Mouse (Mus musculus) ES-E14 (cell line): ENCODE data around the gene Nrd1. TPM values are rescaled to one million over a fixed set of nuclear protein-coding genes. Genes with fewer than 3 reads are reported as not detected.

Experiments used
- DNase-seq: peaks from one replicate; pipeline ENCODE4 v3.0.0-alpha.2; 2013; ENCODE audit warnings: low read depth, low spot score
- H3K27ac ChIP-seq: 2 replicates; pipeline ENCODE4 v1.5.1; 2012; ENCODE audit warnings: low read depth, mild to moderate bottlenecking, low read length, moderate library complexity, mixed read lengths; ENCODE audit not compliant: poor library complexity, insufficient read depth, severe bottlenecking
- H3K36me3 ChIP-seq: 2 replicates; pipeline ENCODE4 v1.6.1; 2012; ENCODE audit warnings: mild to moderate bottlenecking, low read length, moderate library complexity, mixed read lengths; ENCODE audit not compliant: control insufficient read depth, poor library complexity, insufficient read depth, severe bottlenecking
- H3K4me1 ChIP-seq, 2 experiments: fragments of 150-350 bp in 1 of 2; sonication (generic) in 1 of 2; 2 replicates each; pipeline ENCODE4 v1.6.1; 2012; ENCODE audit warnings: low read length in 2 of 2, mild to moderate bottlenecking in 1 of 2, mixed read lengths in 1 of 2; ENCODE audit not compliant: control insufficient read depth in 2 of 2, insufficient read depth in 2 of 2, poor library complexity in 1 of 2
- H3K4me3 ChIP-seq, 2 experiments: fragments of 150-350 bp in 1 of 2; sonication (generic) in 1 of 2; 2 replicates each; pipeline ENCODE4 v1.5.1; 2012; ENCODE audit warnings: low read length in 2 of 2, low read depth in 1 of 2, mild to moderate bottlenecking in 1 of 2, mixed read lengths in 1 of 2; ENCODE audit not compliant: insufficient read depth in 1 of 2, poor library complexity in 1 of 2, severe bottlenecking in 1 of 2
- H3K9ac ChIP-seq: 2 replicates; pipeline ENCODE4 v1.6.1; 2012; ENCODE audit warnings: low read depth, mild to moderate bottlenecking, low read length, mixed read lengths; ENCODE audit not compliant: poor library complexity, insufficient read depth, severe bottlenecking
- H3K9me3 ChIP-seq: fragments of 150-350 bp; sonication (generic); 2 replicates; pipeline ENCODE4 v1.6.1; 2012; ENCODE audit warnings: low read depth, mild to moderate bottlenecking, low read length; ENCODE audit not compliant: control insufficient read depth, insufficient read depth
- CHD2 ChIP-seq: IDR thresholded peaks from 2 replicates; pipeline ENCODE4 v1.6.1; 2014; ENCODE audit warnings: mild to moderate bottlenecking, low read depth, low read length, inconsistent platforms
- HCFC1 ChIP-seq: IDR thresholded peaks from 2 replicates; pipeline ENCODE4 v1.6.1; 2012; ENCODE audit warnings: low read length, inconsistent platforms, borderline replicate concordance; ENCODE audit not compliant: insufficient read depth
- MAFK ChIP-seq: IDR thresholded peaks from 2 replicates; pipeline ENCODE4 v1.6.1; 2014; ENCODE audit warnings: mild to moderate bottlenecking, low read depth, low read length, inconsistent platforms; ENCODE audit not compliant: insufficient read depth
- ZC3H11A ChIP-seq: IDR thresholded peaks from 2 replicates; pipeline ENCODE4 v1.6.1; 2012; ENCODE audit warnings: low read depth, mild to moderate bottlenecking, inconsistent platforms, low read length, borderline replicate concordance
- ZNF384 ChIP-seq: IDR thresholded peaks from 2 replicates; pipeline ENCODE4 v1.6.1; 2012; ENCODE audit warnings: low read depth, low read length, inconsistent platforms
- in situ Hi-C, 2 experiments: fragments of 600-800 bp; cut with MboI; formaldehyde crosslinking; loops; one replicate each; pipeline ENCODE4 v1.15.1; 2025; ENCODE audit warnings: low sequenced_read_pairs in 2 of 2, inconsistent platforms in 1 of 2; ENCODE audit not compliant: unreplicated experiment in 2 of 2
- total RNA-seq: library from RNA; depleted of rRNA; stranded (reverse); fragments of 300-350 nt; gene quantifications from 2 replicates; pipeline ENCODE4 v1.2.3, GENCODE M21; 2012

Gene Nrd1
- total RNA-seq, 1 experiment: 53.9 TPM

GRCm38 (mm10) chr4:109073296-109073695 is 72.8 kb downstream of the Nrd1 start:
- Histone ChIP-seq H3K36me3 (peaks cover 4% of the 10 kb centered on the region; the same call in 1 of the 2 replicates), H3K9ac (no peak overlapping the region)

GRCm38 (mm10) chr4:109078941-109079340 is 78.5 kb downstream of the Nrd1 start:
- peaks cover 3% of the 10 kb centered on the region; the same call in 1 of the 2 replicates for H3K36me3 ChIP-seq
- DNase-seq: no peak
- in situ Hi-C loops: no loop called here
- TF ChIP-seq MAFK: no peak
- no peak for TF ChIP-seq CHD2
- no peak for TF ChIP-seq ZNF384
- TF ChIP-seq ZC3H11A: no peak
- TF ChIP-seq HCFC1: no peak
- H3K27ac ChIP-seq: no peak overlapping the region
- H3K9ac ChIP-seq: no peak overlapping the region
- no peak overlapping the region for H3K4me3 ChIP-seq
- no peaks in the 10 kb centered on the region for H3K9me3 ChIP-seq
- peaks cover 0 to 2% of the 10 kb centered on the region in 2 experiments; a peak in 1 of 4 replicates for H3K4me1 ChIP-seq

More at GRCm38 (mm10) chr4:109073296-109073695, 72.8 kb downstream of the Nrd1 start:
- Histone ChIP-seq H3K4me3 (no peak overlapping the region), H3K9me3 (no peaks in the 10 kb centered on the region), H3K27ac (peak overlapping the region; percentile 54), H3K4me1 (peaks cover 4 to 13% of the 10 kb centered on the region in 2 experiments)
- peak; percentile 27 for DNase-seq
- peak; percentile 88 for TF ChIP-seq MAFK
- TF ChIP-seq HCFC1: no peak
- no peak for TF ChIP-seq CHD2
- in situ Hi-C loops: no loop called here

GRCm38 (mm10) chr4:109079676-109080075 is 79.2 kb downstream of the Nrd1 start:
- H3K9me3 ChIP-seq: no peaks in the 10 kb centered on the region
- DNase-seq: no peak
- peaks cover 3% of the 10 kb centered on the region; the same call in 1 of the 2 replicates for H3K36me3 ChIP-seq
- no peak overlapping the region for H3K27ac ChIP-seq
- H3K9ac ChIP-seq: no peak overlapping the region
- no peak overlapping the region for H3K4me3 ChIP-seq
- H3K4me1 ChIP-seq: no peaks in the 10 kb centered on the region
- in situ Hi-C loops: no loop called here
- no peak for TF ChIP-seq ZNF384

GRCm38 (mm10) chr4:109080118-109080517 is 79.7 kb downstream of the Nrd1 start:
- Histone ChIP-seq H3K9me3 (no peaks in the 10 kb centered on the region), H3K4me1 (no peaks in the 10 kb centered on the region), H3K4me3 (no peak overlapping the region), H3K9ac (no peak overlapping the region), H3K27ac (no peak overlapping the region), H3K36me3 (peaks cover 3% of the 10 kb centered on the region; the same call in 1 of the 2 replicates)
- in situ Hi-C loops: no loop called here
- TF ChIP-seq ZC3H11A (no peak), HCFC1 (no peak), CHD2 (no peak)
- DNase-seq: no peak

GRCm38 (mm10) chr4:109089171-109089570 is 88.7 kb downstream of the Nrd1 start:
- Histone ChIP-seq H3K36me3 (no peaks in the 10 kb centered on the region), H3K9ac (no peak overlapping the region), H3K9me3 (no peaks in the 10 kb centered on the region), H3K4me1 (peaks cover 0 to 2% of the 10 kb centered on the region in 2 experiments; a peak in 1 of 4 replicates), H3K4me3 (no peak overlapping the region), H3K27ac (no peak overlapping the region)
- in situ Hi-C loops: no loop called here
- DNase-seq: no peak
- no peak for TF ChIP-seq CHD2
- TF ChIP-seq ZNF384: no peak
